Mouse (Mus musculus): ENCODE measurements around the gene Mgst3.

Mgst3 gene

DNA sequence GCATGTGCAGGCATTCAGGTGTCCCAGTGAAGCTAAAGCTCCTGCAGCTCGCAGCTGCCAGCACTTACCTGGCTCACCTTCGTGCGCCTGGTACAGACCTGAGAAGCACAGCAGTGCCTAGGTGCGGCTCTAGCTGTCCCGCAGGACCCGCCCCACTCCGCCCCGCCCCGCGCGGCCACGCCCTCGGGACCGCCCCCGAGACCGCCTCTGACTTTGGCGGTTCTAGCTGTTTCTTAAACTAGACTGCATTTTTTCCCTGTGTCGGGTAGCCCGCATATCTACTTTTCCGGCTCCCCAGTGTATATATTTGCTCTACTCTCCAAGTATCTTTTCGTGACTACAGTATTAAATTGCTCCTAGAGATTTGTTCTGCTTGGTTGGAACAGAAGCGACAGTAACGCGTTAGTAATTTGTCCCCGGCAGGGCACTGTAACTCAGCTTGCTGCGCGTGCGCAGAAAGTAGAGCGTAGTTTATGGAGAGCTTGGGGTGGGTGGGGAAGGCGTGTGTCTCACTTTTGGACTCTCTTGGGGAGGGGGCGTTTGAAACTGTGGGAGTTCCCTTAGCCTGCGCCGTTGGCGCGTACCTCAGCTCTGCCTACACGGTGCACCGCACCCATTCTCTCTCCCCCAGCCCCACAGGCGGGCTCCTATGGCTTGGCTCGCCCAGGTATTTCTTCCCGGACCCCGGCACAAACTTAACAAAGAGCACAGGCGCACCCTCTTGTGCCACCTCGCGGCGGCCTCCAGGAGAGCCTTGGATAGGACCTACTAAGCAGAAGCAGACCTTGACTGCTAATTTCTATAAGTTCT lies at the start of gene Mgst3:
TSS of gene Mgst3 (minus strand) at position 159 of the 810 bp plus-strand sequence.
- peak; percentile 73 to 94 for DNase-seq (ENCODE audit: low spot score in 2 of 2)

DNA sequence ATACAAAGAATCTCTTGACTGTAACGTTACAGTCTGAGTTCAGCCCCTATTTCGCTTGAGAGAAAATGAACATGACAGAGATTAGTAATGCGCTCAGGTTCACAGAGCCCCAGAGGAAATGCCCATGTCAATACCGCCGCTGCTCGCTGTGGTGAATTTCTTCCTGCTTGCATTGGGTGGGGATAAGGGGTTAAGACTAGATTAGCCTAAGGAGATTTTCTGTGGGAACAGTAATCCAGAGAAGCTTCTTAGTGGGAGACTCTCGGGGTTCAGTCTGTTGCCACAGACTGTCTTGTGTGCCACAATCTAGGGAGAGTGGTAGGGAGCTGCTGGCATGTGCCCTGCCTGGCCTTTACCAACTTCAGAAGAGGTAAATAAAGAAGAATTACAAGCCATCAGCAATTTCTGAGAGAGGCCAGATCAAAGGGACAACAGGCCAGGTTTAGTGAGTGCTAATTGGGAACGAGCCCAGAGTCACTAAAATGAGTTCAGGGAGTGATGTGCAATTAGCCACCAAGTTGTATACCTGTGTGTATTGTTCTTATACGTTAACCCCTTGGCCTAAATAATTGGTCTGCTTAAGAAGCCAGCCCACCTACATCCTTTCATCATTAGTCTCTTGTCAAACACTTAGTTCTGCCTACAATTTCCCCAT lies 44.7 kb upstream of the Mgst3 start:
- DNase-seq (ENCODE audit: low spot score in 2 of 2) = no peak

DNA sequence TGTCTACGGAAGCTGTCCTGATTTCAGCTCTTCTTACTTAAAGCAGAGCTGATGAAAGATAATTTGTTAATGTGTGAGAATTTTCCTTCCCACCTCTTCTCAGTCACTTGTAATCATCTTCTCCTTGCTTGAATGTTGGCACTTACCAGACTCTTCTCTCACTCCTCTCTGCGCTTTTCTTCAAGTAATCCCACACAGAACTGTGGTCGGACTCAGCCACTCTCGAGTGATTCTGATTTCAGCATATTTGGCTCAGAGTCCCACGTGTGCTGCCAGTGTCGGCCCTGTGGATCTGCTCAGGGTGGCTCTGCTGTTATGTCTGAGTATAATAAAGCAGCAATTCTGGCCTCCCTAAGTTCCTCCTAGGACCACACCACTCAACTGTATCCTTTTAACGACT lies 43.5 kb upstream of the Mgst3 start:
- DNase-seq (ENCODE audit: low spot score in 2 of 2) = no peak

DNA sequence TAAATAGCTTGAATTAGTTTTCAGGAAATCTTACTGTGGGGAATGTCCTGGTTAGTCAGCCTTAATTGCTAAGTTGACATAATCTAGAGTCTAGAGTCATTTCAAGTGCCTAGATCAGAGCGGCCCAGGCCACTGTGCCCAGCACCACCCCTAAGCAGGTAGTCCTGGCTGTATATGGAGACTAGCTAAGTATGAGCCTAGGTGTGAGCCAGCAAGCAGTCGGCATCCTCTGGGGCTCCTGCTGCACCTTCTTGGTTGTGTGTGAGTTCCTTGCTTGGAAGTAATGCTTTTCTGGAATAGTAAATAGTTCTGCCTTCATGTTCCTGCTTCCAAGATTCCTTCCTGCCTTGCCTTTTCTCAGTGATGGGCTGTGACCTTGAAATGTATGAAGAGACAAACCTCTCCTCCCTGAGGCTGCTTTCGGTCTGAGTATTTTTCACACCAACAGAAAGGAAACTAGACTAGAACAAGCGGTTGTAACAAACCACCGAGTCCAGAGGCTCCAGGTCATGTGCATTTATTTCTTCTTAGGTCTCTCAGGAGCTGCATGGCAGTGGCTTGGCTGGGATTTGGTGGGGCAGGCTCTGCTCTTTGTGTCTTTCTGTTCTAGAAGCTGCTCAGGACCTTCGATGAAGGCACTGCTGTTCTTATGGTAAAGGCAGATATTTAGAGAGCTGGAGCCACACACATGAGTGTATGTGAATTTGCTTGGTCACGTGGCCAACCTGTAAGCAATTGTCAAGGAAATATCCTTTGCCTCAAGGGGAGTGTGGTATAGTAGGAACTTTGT lies 42.7 kb upstream of the Mgst3 start:
- DNase-seq (ENCODE audit: low spot score in 2 of 2) = no peak

DNA sequence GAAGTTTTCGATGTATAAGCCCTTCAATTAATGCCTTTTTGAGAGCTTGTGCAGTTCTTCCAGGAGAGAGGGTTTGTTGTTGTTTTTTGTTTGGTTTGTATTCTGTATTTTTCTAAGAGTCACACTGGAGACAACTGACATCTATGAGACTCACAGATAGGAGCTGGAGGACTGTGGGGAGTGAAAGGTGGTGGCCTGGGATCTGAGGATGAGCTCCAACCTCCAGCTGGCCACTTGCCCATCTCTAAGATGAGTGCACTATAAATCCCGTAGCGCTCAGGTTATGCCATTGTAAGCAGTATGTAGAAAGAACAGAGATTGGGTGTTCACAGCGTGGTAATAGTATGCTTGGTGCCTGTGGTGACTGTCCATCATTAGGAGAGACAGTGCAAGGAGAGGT lies 41.3 kb upstream of the Mgst3 start:
- no peak for DNase-seq (ENCODE audit: low spot score in 2 of 2)

DNA sequence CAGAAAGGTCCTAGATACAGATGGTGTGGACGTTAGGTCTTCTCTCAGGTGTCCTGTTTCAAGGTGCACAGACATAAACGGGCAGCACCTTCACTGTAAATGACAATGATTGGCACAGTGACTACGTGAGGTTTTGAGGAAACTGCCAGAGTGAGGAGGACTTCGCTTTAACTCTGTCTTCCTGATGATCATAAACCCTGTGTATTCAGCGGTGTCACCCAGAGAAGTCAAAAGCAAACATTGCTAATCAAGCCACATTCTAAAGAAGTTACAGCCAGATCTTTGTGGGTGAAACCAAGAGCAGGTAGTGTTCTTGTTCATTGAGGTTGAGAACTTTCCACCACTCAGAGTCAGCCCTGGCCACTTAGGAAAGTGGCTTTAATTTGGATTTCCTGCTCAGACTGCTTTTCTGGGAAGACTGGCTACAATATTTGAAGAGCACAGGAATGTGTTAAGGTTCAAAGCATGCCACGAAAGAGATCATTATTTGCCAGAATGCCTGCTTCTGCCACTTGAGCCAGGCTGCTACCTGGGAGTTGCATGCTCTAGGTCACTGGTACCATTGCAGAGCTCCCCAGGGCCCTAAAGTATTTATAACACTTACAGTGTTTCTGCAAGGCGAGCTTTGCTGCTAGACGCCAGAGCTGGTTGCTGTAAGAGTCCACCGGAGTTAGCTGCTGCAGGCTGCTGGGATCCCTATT lies 37.5 kb upstream of the Mgst3 start:
- no peak for DNase-seq (ENCODE audit: low spot score in 2 of 2)

DNA sequence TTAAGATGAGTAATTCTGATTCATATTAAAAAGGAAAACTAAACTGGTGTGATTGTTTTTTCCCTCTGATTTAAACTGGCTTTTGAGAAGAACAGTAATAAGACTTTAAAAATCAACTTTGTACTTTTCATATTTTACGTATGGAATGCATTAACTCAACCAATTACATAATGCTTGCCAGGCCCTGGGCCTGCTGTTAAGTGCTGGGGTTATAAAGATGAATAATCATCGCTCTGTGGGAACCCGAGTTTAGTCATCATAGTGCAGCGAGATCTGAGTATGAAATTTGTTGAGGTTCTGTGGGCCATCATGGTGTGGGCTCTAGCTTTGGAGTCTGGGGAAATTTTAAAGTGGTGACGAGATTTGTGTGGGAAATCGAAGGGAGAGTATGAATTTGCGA lies 33.0 kb upstream of the Mgst3 start:
- no peak for DNase-seq (ENCODE audit: low spot score in 2 of 2)

DNA sequence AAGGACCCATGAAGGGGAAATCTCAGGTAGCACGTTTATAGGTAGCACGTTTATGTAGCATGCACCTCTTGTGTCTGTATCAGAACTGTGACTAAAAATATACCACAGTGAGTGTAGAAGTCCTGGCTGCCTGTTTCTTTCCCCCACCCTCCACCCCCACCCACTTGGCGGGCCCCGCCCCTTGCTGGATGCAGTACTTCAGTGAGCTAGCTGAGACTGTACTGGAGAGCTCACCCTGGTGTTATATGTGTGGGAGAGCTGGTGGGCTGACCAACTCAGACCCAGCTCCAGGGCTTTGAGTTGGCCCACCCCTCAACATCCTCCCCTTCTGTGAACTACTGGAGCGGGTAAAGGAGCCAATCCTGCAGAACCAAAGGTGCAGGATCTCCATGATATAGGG lies 31.9 kb upstream of the Mgst3 start:
- DNase-seq (ENCODE audit: low spot score in 2 of 2) = no peak

DNA sequence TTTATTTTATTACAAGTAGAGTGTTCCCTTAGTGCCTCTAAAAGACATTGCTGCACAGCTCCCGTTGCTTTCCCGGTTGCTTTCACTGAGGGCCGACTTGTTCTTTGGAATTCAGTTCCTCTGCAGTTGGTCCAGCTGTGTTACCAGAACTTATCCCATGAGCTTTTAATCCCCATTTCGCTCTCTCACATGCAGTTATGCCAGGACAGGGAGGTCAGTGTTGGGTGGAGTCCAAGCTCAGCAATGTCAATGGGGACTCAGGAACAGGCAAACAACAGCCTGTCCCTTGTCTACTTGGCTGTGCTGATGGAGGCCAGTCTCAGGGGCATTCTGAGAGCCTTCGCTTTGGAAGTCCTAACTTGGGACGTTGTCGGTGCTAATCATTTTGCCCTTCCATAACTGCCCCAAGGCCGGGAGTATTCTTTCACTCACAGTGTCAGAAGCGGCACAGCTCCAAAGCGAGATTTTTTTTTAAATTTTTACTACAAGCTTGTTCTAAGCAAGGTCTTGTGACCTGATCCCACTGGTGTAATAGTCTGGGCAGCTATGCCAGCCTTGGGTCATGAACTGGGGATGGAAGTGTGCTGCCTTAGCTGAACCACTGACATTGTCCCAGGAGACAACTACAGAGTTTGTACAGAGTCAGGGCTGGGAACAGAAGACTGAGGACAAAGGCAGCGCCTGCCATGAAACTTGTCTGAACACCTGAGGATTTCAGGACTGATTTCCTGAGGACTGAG lies 29.0 kb upstream of the Mgst3 start:
- no peak for DNase-seq (ENCODE audit: low spot score in 2 of 2)

DNA sequence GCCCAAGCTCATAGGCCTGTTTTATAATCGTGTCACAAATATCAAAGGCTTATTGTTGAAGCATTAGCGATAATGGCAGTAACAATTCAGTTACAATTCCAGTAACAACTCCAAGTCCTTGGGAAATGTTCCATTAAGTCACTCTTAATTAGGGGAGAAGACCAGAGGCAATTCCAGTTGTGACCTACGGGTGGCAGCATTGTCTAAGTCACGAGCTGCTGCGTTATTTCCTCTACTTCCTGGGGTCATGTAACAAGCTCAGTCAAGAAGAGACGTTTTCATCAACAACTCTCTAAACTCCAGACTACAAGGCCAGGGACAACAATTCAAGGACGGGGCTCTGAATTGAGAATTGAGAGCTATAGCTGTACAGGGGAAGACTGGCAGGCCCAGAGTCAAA lies 21.2 kb upstream of the Mgst3 start:
- DNase-seq (ENCODE audit: low spot score in 2 of 2) = peak in 1 of 2 experiments; percentile 83

DNA sequence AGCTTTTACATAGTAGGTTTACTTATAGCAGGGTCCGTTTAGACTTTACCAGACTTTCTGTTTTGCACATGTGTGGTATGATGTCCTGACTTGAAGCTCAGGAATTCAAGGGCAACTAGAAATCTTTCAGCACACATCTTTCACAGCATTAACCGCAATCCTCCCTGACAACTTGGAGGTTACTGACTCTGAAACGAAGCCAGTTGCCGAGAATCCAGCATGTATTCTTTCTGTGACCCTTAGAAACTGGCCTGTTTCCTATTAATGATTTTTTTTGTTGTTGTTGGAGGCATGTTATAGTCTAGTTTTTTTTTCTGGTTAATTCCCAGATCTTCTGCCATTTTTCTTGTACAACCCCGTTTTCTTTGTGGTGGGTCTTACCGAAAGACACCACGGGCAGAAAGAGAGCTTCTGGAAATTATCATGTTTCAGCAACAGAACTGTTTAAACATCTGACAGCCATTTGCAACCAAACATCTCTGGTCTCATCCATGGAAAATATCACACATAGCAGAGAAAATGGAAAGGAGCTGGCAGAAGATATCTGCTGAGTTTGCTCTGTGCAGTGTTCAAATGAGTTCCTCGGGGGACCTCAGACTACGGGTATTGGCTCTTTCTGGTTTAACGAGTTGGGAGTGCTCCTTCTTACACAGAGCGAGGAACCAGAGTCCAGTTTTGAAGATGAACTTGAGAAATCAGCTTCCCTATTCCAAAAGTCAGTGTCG lies 18.5 kb upstream of the Mgst3 start:
- no peak for DNase-seq (ENCODE audit: low spot score in 2 of 2)

DNA sequence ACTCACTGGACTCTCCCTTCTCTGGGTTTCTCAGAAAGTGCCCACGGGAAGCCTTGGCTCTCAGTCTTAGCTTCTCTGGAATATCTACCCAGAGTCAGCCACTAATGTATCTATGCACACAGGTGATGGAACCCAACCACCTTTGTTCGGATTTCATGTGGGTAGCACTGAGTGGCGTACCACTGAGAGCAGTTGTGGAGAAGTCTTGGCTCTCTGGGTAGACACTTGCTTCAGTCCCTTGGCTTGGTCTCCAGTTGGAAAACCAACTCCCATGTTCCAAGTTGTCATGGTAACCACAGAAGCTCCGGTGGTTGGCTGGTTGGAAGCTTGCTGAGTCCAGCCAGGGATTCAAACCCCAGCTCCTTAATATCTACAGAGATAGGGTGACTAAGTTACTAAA lies 16.0 kb upstream of the Mgst3 start:
- DNase-seq (ENCODE audit: low spot score in 2 of 2) = no peak

DNA sequence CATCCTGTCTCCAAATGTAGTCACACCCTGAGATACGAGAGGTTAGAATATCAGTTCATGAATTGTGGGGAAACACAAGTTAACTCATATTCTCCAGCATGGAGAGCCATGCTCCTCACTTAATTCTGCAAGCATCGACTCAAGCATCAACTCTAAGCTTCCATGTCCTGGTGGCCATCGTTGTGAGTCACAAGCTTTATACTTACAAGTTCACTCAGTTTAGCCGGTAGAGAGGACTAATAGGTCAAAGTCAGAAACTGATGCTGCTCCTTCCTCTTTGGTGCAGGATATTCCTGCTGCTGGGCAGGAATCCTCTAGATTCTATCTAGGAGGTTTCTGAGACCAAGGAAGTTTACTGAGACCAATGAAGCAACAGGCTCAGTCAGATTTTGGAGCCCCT lies 11.6 kb upstream of the Mgst3 start:
- DNase-seq (ENCODE audit: low spot score in 2 of 2) = no peak

DNA sequence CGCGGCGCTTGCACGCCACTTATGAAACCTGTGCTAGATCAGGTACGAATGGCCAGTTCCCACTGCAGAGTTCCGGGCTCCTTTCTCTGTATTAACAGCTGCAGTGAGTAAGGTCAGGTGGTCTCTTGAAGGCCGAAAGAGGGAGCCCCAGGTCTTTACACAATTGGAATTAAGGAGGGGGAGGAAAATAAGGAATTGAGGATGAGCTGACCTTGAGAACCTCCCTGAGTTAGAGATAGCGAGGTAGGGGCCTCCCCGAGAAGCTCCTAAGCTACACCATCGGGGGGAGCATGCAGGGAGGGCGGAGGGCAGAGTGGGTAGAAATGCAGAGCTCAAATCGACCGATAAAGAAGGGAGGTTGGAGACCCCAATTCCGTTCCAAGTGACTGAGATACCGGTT lies 360 bp downstream of the Mgst3 start:
- DNase-seq (ENCODE audit: low spot score in 2 of 2) = no peak

DNA sequence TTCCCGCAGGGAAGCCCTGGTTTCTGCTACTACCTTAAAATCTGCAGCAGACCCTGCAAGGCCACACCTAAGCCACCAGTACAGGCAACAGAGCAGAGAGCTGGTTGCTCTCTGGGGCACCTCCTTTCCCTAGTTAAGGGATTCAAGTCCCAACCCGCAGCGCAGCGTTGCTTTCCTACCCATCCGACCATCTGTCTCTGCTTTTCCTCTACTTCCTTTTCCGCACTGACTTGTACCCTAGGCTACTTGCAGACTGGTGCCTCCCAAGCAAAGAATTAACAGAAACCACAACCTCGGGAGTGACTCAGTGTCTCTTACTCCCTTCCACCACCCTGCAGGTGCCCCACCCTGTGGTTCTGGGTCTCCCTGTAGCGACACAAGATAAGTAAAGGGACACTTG lies 954 bp downstream of the Mgst3 start:
- DNase-seq (ENCODE audit: low spot score in 2 of 2) = peak in 1 of 2 experiments; percentile 44

DNA sequence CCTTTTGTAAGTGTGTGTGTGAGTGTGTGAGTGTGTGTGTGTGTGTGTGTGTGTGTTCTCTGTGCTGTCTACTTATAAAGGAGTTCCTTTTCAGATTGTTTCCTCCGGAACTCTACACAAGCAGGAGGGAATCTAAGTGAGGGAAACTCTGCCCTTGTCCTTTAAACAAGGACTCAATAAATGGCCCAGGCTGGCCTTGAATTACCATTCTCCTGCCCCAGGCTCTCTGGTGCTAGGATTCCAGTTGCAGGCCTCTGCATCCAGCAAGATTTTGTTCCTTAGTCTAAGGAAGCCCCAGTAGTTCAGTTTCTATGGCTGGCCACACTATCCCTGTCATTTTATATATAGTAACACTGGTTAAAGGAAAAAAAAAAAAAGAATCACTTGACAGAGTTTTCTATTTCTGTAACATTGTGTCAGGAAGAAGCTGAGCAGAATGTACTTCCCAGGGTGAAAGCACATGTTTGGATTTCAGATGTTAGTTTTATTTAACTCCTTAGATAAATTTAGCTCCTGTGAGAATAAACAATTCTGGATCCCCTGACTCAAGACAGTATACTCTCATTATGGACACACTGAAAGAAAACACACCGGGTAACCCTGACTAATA lies 1.5 kb downstream of the Mgst3 start:
- DNase-seq (ENCODE audit: low spot score in 2 of 2) = no peak

DNA sequence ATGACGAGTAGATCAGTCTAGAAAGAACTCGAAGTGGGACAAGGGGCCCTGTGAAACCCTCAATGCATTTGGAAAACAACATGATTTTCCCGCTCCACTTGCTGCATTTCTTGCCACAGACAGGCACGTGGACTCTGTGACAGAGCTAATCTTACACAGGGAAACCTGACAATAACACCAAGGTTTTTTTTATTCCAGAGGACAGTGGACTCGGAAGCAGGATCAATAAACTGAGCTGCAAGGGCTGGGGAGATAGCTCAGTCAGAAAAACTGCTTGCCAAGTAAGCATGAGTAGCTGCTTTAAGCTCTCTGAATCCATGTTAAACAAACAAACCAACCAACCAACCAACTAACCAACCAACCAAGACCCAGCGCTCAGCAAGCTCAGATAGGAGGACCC lies 2.4 kb downstream of the Mgst3 start:
- DNase-seq (ENCODE audit: low spot score in 2 of 2) = no peak

DNA sequence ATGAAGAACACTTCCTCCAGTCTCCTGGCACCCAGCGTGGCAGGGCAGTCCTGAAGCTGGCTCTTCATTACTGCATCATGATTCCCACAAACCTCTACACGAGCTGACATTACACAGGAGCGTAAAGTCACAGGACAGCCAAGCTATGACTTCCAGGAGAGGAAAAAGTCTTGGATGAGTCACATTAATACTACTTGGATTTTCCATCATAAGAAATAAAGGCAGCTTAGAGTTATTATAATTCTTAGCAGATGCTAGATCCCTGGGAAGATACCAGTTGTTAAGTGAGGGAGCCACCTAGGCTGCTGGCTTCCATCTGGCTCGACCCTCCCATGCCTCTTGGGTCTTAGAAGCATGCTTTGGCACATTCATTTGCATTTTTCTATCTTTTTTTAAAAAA lies 3.3 kb downstream of the Mgst3 start:
- no peak for DNase-seq (ENCODE audit: low spot score in 2 of 2)

DNA sequence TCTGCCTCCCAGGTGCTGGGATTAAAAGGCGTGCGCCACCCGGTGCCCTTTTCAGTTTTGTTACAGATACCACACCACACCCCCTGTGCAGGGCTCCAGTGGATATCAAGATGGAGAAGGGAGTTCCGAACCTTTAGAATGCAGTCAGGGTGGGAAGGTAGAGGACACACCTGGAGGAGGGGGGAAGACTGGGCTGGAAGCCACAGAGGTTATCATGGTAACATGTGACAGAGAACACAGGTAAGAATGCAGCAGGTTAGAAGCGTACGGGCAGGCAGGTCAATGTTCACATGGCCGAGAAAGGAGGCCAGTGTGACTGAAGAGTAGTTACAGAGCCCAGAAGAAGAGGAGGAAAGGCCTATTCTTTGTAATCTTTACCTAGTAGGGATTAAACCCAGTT lies 4.1 kb downstream of the Mgst3 start:
- no peak for DNase-seq (ENCODE audit: low spot score in 2 of 2)

DNA sequence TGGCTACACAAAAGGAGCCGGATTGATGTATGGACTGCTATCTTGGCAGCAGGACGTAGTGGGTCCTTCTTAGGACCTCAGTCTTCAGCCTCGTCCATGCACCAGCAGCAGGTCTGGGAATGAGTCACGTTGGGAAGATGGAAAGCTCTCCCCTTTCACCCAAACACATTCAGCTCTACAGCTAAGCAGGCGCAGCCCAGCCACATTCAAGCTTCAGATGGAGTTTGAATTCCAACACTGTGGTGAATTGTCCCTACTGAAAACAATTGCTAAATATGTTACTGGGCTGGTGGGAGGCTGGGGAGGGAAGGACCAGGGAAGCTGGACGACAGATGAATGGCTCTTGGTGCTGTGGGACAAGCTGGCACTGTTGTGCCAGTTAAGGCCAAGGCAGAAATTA lies 5.1 kb downstream of the Mgst3 start:
- no peak for DNase-seq (ENCODE audit: low spot score in 2 of 2)
